Mouse (Mus musculus) forebrain, embryonic 10.5 days (tissue): ENCODE data around the gene Myom1. TPM values are rescaled to one million over a fixed set of nuclear protein-coding genes. Genes with fewer than 3 reads are reported as not detected.

Experiments used
- DNase-seq: peaks from one replicate; pipeline ENCODE4 v3.0.0-alpha.2; 2017; ENCODE audit warnings: low spot score; ENCODE audit errors: extremely low spot score
- H3K27ac ChIP-seq: fragments of 300-500 bp; sonication (generic); 2 replicates; pipeline ENCODE4 v1.5.1; 2016; ENCODE audit warnings: mild to moderate bottlenecking
- H3K27me3 ChIP-seq: fragments of 300-500 bp; sonication (generic); 2 replicates; pipeline ENCODE4 v1.6.1; 2016; ENCODE audit warnings: mild to moderate bottlenecking; ENCODE audit not compliant: poor library complexity, severe bottlenecking
- H3K36me3 ChIP-seq: fragments of 300-500 bp; sonication (generic); replicated peaks from 2 replicates; pipeline ENCODE4 v1.6.1; 2016; ENCODE audit warnings: mild to moderate bottlenecking, moderate library complexity
- H3K4me1 ChIP-seq: fragments of 300-500 bp; sonication (generic); 2 replicates; pipeline ENCODE4 v1.6.1; 2016
- H3K4me3 ChIP-seq: fragments of 300-500 bp; sonication (generic); 2 replicates; pipeline ENCODE4 v1.5.1; 2016; ENCODE audit warnings: mild to moderate bottlenecking, moderate library complexity
- H3K9me3 ChIP-seq: fragments of 300-500 bp; sonication (generic); 2 replicates; pipeline ENCODE4 v1.6.1; 2016; ENCODE audit warnings: mild to moderate bottlenecking, moderate library complexity
- WGBS: fragments of 180-500 bp; shearing (Covaris S2); methylation state at CpG from one replicate; pipeline ENCODE4 v1.1.7; 2016; 5-methylcytosine and 5-hydroxymethylcytosine counted together
- polyA plus RNA-seq: library from polyadenylated mRNA; unstranded; fragments of >200 nt; fragmentation: Nextera tagmentation; extraction: Ambion mirVana; gene quantifications from 2 replicates; pipeline ENCODE4 v1.2.1, GENCODE M21; 2016

Gene Myom1
- polyA plus RNA-seq, 1 experiment from 2014 or later, result 2.2 TPM

DNA sequence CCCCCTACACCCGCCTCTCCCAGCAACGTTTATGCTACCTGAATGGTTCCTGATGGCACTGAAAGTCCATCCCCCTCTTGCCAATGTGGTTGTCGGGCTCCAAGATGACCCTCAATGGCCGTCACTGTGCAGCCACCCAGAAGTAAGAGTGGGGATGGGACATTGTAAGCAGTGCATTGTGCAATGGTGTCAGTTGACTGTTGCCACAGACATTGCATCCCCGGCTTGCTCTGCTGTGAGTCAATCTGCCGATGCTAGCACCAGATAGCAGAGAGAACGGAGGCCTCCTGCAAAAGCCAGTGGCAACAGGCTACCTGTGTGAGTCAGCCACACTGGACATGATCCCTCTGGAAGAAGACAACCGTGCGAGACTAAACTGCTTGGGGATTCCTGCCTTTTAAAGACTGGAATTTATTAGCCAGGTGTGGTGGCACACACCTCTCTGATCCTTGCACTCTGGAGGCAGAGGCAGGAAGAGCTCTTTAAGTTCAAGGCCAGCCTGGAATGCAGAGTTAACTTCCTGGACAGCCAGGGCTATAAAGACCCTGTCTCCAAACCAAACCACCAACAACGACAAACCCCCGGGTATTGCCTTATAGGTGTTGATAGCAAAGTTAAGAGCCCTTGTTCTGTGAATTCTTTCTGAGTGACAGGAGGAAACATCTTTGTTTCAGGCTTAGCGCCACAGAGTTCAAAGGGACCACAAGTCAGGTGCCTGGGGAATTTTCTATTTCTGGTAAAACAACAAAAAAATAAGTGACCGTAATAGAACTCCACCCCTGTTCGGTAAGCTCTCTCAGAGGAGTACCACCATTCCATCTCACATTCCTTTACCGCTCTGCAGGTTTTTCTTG lies 16.7 kb upstream of the Myom1 start:
- Histone ChIP-seq H3K4me3 (no peak overlapping the region), H3K36me3 (peaks cover 70% of the 10 kb centered on the region), H3K27ac (no peak overlapping the region), H3K9me3 (no peaks in the 10 kb centered on the region), H3K27me3 (no peaks in the 10 kb centered on the region), H3K4me1 (peaks cover 21% of the 10 kb centered on the region)
- 94% methylated on average over 15 of the region's 15 CpGs for WGBS
- no peak for DNase-seq

- Histone ChIP-seq H3K36me3 (peaks cover 64% of the 10 kb centered on the region), H3K9me3 (no peaks in the 10 kb centered on the region), H3K4me1 (peaks cover 27% of the 10 kb centered on the region), H3K4me3 (no peak overlapping the region), H3K27me3 (no peaks in the 10 kb centered on the region), H3K27ac (no peak overlapping the region)
- 93% methylated on average over 6 of the region's 6 CpGs for WGBS
- no peak for DNase-seq
Observed at GRCm38 (mm10) chr17:70986355-70986740, 16.1 kb upstream of the Myom1 start.

GRCm38 (mm10) chr17:70986831-70987660 lies 15.4 kb upstream of the Myom1 start:
- Histone ChIP-seq H3K4me3 (no peak overlapping the region), H3K4me1 (peaks cover 33% of the 10 kb centered on the region), H3K27ac (no peak overlapping the region), H3K9me3 (no peaks in the 10 kb centered on the region), H3K36me3 (peaks cover 61% of the 10 kb centered on the region), H3K27me3 (no peaks in the 10 kb centered on the region)
- no peak for DNase-seq
- WGBS, result 96% methylated on average over 15 of the region's 15 CpGs

DNA sequence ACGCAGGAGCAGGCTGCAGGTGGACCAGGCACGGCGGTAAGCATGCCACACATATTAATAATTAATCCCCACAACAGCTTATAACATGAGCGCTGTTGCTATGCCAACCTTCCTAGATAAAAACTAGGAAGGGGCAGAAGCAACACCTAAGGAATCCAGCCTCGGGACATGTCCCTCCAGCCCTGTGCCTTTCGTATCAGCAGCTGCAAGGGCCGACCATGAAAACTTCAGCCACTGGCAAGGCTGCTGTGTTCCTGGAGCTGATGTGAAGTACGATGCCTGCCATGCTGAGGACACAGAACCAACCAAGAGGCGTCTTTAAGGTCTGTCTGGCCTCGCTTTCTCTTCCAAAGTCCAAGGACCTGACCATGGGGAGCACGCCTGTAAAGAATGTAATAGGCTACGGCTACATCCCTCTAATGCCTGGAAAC lies 14.1 kb upstream of the Myom1 start:
- DNase-seq, result no peak
- H3K27ac ChIP-seq, result no peak overlapping the region
- H3K36me3 ChIP-seq, result peaks cover 62% of the 10 kb centered on the region
- H3K4me1 ChIP-seq, result peaks cover 43% of the 10 kb centered on the region
- WGBS, result 94% methylated on average over 12 of the region's 12 CpGs
- H3K9me3 ChIP-seq, result no peaks in the 10 kb centered on the region
- no peaks in the 10 kb centered on the region for H3K27me3 ChIP-seq
- no peak overlapping the region for H3K4me3 ChIP-seq

DNA sequence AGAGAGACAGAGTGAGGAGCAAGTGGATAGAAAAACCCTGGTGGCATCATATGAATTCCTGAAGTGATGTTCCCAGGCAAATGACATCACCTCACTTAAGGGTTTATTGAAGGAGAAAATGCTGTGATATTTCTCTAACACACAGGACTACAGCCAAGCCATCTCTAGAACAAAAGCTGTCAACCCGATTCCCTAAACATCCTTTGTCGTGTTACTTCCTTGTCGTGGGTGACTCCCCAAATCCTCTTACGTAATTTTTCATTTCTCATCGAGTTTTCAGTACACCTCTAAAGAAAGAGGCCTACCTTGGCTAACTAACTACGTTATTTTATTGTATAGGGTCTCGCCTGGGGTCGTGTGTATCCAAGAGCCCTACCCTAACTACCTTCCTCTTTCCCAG lies 13.0 kb upstream of the Myom1 start:
- no peaks in the 10 kb centered on the region for H3K27me3 ChIP-seq
- peaks cover 54% of the 10 kb centered on the region for H3K4me1 ChIP-seq
- H3K4me3 ChIP-seq, result peak overlapping the region; percentile 96
- DNase-seq, result no peak
- WGBS, result 58% methylated on average over 8 of the region's 8 CpGs
- H3K36me3 ChIP-seq, result peaks cover 68% of the 10 kb centered on the region
- H3K9me3 ChIP-seq, result no peaks in the 10 kb centered on the region
- H3K27ac ChIP-seq, result peak overlapping the region; percentile 98

DNA sequence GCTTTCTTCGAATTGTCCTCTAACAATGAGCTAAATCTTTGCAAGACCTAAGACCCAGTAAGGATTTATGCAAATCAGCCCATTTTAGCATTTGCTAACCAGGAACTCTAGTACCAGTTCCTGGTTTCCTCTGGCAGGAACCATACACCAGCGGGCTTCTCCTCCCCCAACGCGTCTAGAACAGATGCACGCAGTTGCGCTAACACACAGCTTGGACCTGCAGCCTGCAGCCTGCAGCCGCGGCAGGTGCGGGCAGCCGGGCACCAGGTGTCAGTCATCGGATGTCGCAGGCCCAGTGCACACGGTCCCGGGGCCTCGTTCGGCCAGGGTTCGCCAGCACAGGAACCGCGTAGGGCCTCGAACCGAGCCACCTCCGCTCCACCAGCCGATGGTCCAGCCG lies 12.4 kb upstream of the Myom1 start:
- WGBS, result 1% methylated on average over 24 of the region's 24 CpGs
- peaks cover 59% of the 10 kb centered on the region for H3K4me1 ChIP-seq
- DNase-seq, result no peak
- H3K36me3 ChIP-seq, result peaks cover 71% of the 10 kb centered on the region
- no peaks in the 10 kb centered on the region for H3K9me3 ChIP-seq
- H3K4me3 ChIP-seq, result peak overlapping the region; percentile 96
- peak overlapping the region; percentile 98 for H3K27ac ChIP-seq
- no peaks in the 10 kb centered on the region for H3K27me3 ChIP-seq

DNA sequence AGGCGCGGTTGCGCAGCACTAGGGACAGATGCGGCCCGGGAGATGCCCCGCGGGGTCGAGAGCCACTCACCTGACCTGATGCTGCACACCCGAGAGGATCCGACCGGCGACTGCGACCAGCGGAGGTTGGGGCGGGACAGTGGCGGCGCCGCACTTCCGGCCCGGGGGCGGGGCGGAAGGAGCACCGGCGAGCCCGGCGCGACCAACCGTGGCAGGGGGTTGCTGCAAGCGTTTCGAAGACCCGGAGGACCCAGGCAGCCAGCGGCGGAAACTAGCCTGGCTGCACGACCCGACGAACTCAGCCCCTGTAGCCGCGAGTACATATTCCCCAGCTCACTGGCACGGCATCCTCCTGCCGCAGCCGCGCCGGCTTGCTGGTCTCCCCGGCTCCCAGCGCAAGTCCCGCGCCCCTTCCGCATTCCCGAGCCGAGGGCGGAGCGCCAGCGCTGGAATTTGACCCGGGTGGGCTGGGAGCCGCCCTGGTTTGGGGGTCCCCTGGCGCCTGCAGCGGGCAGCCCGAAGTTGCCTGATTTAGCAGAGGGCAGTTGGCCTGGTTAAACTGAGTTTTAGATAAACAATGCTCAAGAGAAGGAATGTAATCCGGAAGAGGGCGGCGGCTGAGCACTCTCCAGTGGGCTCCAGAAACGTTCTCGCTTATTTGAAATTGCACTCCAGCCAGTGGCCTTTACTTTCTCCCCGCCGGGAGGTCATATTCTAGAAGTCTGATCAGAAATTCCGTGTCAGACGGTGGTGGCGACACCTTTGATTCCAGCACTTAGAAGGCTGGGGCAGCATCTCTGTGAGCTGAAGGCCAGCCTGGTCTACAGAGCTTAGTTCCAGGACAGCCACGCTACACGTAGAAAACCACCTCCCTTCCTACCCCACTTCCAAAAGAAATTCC lies 11.8 kb upstream of the Myom1 start:
- Histone ChIP-seq H3K36me3 (peaks cover 73% of the 10 kb centered on the region), H3K4me1 (peaks cover 59% of the 10 kb centered on the region), H3K4me3 (peak overlapping the region; percentile 96), H3K27ac (peak overlapping the region; percentile 98), H3K9me3 (no peaks in the 10 kb centered on the region), H3K27me3 (no peaks in the 10 kb centered on the region)
- peak; percentile 87 for DNase-seq
- WGBS, result under 1% methylated on average over 70 of the region's 70 CpGs

DNA sequence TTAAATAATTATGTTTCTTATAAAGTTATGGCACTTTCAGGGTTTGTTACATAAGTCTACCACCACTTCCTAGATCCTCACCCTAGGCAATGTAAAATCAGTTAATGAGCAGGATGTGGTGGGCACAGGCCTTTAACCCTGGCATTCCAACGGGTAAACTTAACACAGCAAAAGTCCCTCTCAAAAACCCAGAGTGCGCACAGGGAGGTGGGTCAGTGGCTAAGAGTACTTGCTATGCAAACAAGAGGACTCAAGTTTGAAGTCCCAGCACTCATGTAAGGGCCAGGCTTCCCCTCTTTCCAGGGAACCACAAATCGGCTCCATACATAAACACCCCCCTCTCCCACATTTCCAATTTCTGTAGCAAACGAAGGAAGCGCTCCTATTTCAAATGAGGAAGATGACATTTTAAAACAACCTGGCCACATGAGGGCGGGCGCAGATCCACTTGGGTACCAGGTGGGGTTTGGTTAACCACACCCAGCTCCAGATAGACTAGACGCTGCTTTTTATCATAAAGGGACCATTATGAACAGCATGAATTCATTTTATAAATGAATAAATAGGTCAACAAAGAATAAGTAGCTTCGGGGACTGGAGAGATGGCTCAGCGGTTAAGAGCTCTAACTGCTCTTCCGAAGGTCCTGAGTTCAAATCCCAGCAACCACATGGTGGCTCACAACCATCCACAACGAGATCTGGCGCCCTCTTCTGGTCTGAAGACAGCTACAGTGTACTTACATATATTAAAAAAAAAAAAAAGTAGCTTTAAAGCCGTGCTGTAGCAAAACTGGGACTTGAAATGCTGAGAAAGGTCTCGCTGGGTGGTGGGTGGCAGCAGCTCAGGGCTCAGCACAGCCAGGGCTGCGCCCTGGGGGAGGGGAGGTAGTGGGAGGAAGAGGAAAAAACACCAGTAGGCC lies 10.5 kb upstream of the Myom1 start:
- peaks cover 59% of the 10 kb centered on the region for H3K4me1 ChIP-seq
- H3K36me3 ChIP-seq, result peaks cover 71% of the 10 kb centered on the region
- 86% methylated on average over 16 of the region's 16 CpGs for WGBS
- DNase-seq, result no peak
- H3K9me3 ChIP-seq, result no peaks in the 10 kb centered on the region
- H3K27me3 ChIP-seq, result no peaks in the 10 kb centered on the region
- no peak overlapping the region for H3K4me3 ChIP-seq
- no peak overlapping the region; the same call in 1 of the 2 replicates for H3K27ac ChIP-seq

DNA sequence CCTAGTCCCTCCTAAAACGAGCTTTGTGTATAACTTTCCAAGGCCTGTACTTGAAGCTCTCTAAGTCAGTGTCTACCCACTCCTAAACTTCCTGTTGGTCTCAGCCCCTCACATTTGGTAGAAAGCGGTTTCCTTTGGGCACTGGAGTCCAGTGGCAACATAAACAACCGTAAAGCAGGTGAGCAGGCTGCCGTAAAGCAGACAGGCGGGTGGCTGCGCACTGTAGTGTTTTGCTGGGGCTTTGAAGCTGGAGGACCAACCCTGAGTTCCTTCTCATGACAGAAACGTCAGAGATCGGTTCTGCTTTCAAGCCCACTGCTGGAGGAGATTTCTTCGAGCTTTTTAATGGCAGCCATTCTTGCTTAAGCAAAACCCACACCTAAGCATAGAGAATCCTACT lies 9.8 kb upstream of the Myom1 start:
- H3K27me3 ChIP-seq, result no peaks in the 10 kb centered on the region
- no peak for DNase-seq
- H3K9me3 ChIP-seq, result no peaks in the 10 kb centered on the region
- H3K4me3 ChIP-seq, result no peak overlapping the region
- peaks cover 59% of the 10 kb centered on the region for H3K4me1 ChIP-seq
- WGBS, result 90% methylated on average over 9 of the region's 9 CpGs
- H3K27ac ChIP-seq, result no peak overlapping the region; the same call in 1 of the 2 replicates
- H3K36me3 ChIP-seq, result peaks cover 64% of the 10 kb centered on the region

DNA sequence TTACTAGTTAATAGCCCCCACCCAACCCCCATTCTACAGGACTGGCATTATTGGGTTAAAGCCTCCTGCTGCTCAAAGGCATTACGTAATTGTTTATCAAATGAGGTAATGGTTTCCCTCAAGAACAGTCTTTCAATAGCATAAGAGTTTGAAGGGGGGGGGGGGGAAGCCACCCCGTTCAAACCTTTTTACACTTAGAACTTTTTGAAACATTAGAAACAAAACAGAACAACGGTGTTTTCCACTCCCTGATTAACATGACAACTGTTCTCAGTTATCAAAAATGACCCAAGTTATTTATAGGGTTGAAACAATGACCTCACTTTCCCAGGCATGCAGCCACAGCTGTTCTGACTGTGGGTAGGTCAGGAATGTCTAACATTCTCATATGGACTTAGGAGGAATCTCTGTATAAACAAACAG lies 9.0 kb upstream of the Myom1 start:
- 64% methylated on average over 3 of the region's 3 CpGs for WGBS
- Histone ChIP-seq H3K27me3 (no peaks in the 10 kb centered on the region), H3K4me3 (no peak overlapping the region), H3K27ac (no peak overlapping the region), H3K4me1 (peaks cover 57% of the 10 kb centered on the region), H3K36me3 (peaks cover 59% of the 10 kb centered on the region), H3K9me3 (no peaks in the 10 kb centered on the region)
- DNase-seq, result no peak

DNA sequence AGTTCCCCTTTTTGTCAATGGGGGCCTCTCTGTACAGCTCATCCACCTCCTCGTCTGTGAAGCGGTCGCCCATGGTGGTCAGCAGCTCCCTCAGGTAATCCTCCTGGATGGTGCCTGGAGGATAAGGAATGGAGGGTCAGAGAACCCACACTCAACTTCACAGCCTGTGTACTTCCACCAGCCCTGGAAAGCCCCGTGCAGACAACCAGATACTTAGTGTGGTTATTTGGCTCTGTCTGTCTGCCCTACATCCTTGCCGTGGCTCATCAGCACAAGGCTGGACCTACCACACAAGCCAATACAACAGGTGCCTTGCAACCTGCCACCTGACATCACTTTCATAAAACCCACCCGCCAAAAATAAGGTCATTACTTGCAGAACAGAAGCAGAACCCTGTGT lies 7.8 kb upstream of the Myom1 start:
- peaks cover 54% of the 10 kb centered on the region for H3K4me1 ChIP-seq
- no peak for DNase-seq
- 93% methylated on average over 6 of the region's 6 CpGs for WGBS
- H3K9me3 ChIP-seq, result no peaks in the 10 kb centered on the region
- H3K27me3 ChIP-seq, result no peaks in the 10 kb centered on the region
- H3K36me3 ChIP-seq, result peaks cover 60% of the 10 kb centered on the region
- H3K27ac ChIP-seq, result no peak overlapping the region
- H3K4me3 ChIP-seq, result no peak overlapping the region
